ENCODE assay signal across 10 mouse cellular contexts in the genomic region with DNA sequence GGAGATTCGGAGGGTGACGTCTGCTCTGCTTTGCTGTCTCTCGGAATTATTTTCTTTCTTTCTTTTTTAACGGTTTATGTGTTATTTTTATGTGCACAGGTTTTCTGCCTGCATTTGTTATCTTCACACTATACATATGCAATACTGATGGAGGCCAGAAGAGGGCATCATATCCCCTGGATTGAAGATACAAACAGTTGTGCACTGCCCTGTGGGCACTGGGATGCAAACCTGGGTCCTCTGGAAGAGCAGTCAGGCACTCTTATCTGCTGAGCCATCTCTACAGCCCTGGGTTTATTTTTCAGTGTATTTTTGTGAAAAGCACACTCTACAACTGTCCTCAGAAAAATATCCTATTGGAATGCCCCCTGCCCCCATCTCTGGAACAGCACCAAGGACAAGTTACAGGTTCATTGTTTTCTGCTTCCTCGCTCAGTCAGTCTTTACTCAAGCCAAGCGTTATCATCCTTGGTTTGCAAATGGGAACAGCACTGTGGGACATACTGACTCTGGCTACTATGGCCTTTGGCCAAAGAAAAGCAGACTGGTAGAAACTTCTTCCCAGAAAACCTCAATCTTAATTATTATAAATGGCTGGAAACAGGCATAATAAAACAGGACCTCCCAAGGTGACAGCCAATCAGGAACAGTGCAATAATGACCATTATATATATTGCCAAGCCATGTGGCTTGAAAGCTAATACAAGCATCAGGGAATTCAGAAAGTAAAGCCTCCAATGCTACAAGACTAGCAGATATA.
DNase-seq lines count a peak whose midpoint lies in the region; ATAC-seq and TF ChIP-seq lines count a peak whose summit lies in the region.
"Had no signal": no experiment of that assay in that cellular context is flagged by ENCODE, and none has a peak within 500 bp of the region (broad histone marks: within the 10 kb centered on the region; RNA-seq: fewer than 3 reads in every experiment).

No protein-coding gene starts in this region.

- H3K9ac ChIP-seq in lung, embryonic 14.5 days, result no peak overlapping the region
- no peak overlapping the region for H3K9ac ChIP-seq in liver, postnatal 0 days (replicated peaks)
- H3K9ac ChIP-seq: embryonic facial prominence, embryonic 13.5 days; limb, embryonic 12.5 days had no signal

- H3K9me3 ChIP-seq in lung, embryonic 14.5 days (ENCODE audit: low read depth, low read length), result no peaks in the 10 kb centered on the region
- no peaks in the 10 kb centered on the region for H3K9me3 ChIP-seq in liver, postnatal 0 days (ENCODE audit: low read length)
- no peaks in the 10 kb centered on the region for H3K9me3 ChIP-seq in hindbrain, embryonic 10.5 days
- H3K9me3 ChIP-seq: embryonic facial prominence, embryonic 13.5 days; limb, embryonic 12.5 days had no signal

- no peak for TF ChIP-seq EP300 in liver, postnatal 0 days (IDR thresholded peaks at IDR 0.05; ENCODE audit: low read depth)

- H3K36me3 ChIP-seq in lung, embryonic 14.5 days (ENCODE audit: insufficient read depth), result no peaks in the 10 kb centered on the region
- H3K36me3 ChIP-seq in liver, postnatal 0 days (replicated peaks; ENCODE audit: insufficient read depth, low read length), result no peaks in the 10 kb centered on the region
- H3K36me3 ChIP-seq in hindbrain, embryonic 10.5 days, result no peaks in the 10 kb centered on the region
- H3K36me3 ChIP-seq: embryonic facial prominence, embryonic 13.5 days; limb, embryonic 12.5 days had no signal

- peak; percentile 45 for TF ChIP-seq CTCF in lung, embryonic 14.5 days (IDR thresholded peaks at IDR 0.05; ENCODE audit: low read depth)
- no peak for TF ChIP-seq CTCF in lung, adult 2 months (IDR thresholded peaks at IDR 0.05; ENCODE audit: insufficient read depth, low read length)
- peak; percentile 45 for TF ChIP-seq CTCF in liver, postnatal 0 days (IDR thresholded peaks at IDR 0.05; ENCODE audit: low read depth)

- peak; percentile 73 for DNase-seq in lung, embryonic 14.5 days
- no peak for DNase-seq in lung, adult 2 months
- DNase-seq in ES-CJ7 (ENCODE audit: low read depth, low spot score) (peak; percentile 44), ZHBTc4 (ENCODE audit: low read depth, low spot score) (peak; percentile 51)
- no peak for DNase-seq in liver, postnatal 0 days
- no peak for DNase-seq in spleen, postnatal 36 days (ENCODE audit: low spot score in 2 of 2)
- no peak for DNase-seq in hindbrain, embryonic 10.5 days (ENCODE audit: low spot score)
- DNase-seq: gastrocnemius, postnatal 10 days had no signal

- ATAC-seq in lung, embryonic 14.5 days (ENCODE audit: insufficient read depth), result peak; percentile 66; the same call in 1 of the 2 replicates
- no peak for ATAC-seq in liver, postnatal 0 days

- H3K27me3 ChIP-seq in lung, embryonic 14.5 days (ENCODE audit: insufficient read depth, low read length), result no peaks in the 10 kb centered on the region
- H3K27me3 ChIP-seq in liver, postnatal 0 days (ENCODE audit: insufficient read depth, low read length), result no peaks in the 10 kb centered on the region
- H3K27me3 ChIP-seq in hindbrain, embryonic 10.5 days (ENCODE audit: insufficient read depth, poor library complexity, severe bottlenecking), result no peaks in the 10 kb centered on the region
- H3K27me3 ChIP-seq: embryonic facial prominence, embryonic 13.5 days had no signal

- H3K4me2 ChIP-seq in lung, embryonic 14.5 days, result no peak overlapping the region
- H3K4me2 ChIP-seq in liver, postnatal 0 days (ENCODE audit: low read depth, low read length), result no peak overlapping the region
- H3K4me2 ChIP-seq: embryonic facial prominence, embryonic 13.5 days; limb, embryonic 12.5 days had no signal

- WGBS in lung, embryonic 14.5 days, result 76% methylated on average over 6 of the region's 6 CpGs
- WGBS in lung, adult 2 months, result 84% methylated on average over 6 of the region's 6 CpGs
- WGBS in liver, postnatal 0 days (ENCODE audit: insufficient replicate concordance), result 85% methylated on average over 6 of the region's 6 CpGs
- WGBS in hindbrain, embryonic 10.5 days, result 92% methylated on average over 6 of the region's 6 CpGs

- TF ChIP-seq POLR2A in lung, adult 2 months (IDR thresholded peaks at IDR 0.05; ENCODE audit: borderline replicate concordance, extremely low read depth, low read depth, low read length), result no peak

- no peaks in the 10 kb centered on the region for H3K4me1 ChIP-seq in lung, embryonic 14.5 days (ENCODE audit: insufficient read depth)
- H3K4me1 ChIP-seq in lung, adult 2 months (ENCODE audit: control insufficient read depth, insufficient read depth, low read length), result no peaks in the 10 kb centered on the region
- H3K4me1 ChIP-seq in liver, postnatal 0 days (ENCODE audit: insufficient read depth), result no peaks in the 10 kb centered on the region
- H3K4me1 ChIP-seq in hindbrain, embryonic 10.5 days (replicated peaks), result peaks cover under 1% of the 10 kb centered on the region

- no peak overlapping the region for H3K4me3 ChIP-seq in lung, embryonic 14.5 days (ENCODE audit: low read depth, low read length)
- H3K4me3 ChIP-seq in lung, adult 2 months (replicated peaks; ENCODE audit: extremely low read depth, low read depth, low read length), result no peak overlapping the region
- no peak overlapping the region for H3K4me3 ChIP-seq in liver, postnatal 0 days (ENCODE audit: low read depth, low read length)
- no peak overlapping the region for H3K4me3 ChIP-seq in hindbrain, embryonic 10.5 days
- H3K4me3 ChIP-seq: embryonic facial prominence, embryonic 13.5 days; limb, embryonic 12.5 days had no signal

- no peak overlapping the region for H3K27ac ChIP-seq in lung, embryonic 14.5 days (ENCODE audit: low read depth)
- no peak overlapping the region for H3K27ac ChIP-seq in liver, postnatal 0 days (ENCODE audit: low read depth)
- H3K27ac ChIP-seq in hindbrain, embryonic 10.5 days, result no peak overlapping the region
- H3K27ac ChIP-seq: embryonic facial prominence, embryonic 13.5 days; limb, embryonic 12.5 days had no signal

Comparison
In these comparisons a context has a peak if more than half of its experiments do, and no peak if none do; other contexts are left out.
1. DNase-seq: peak in lung, embryonic 14.5 days (single experiment), ES-CJ7 (single experiment) and ZHBTc4 (single experiment); none in lung, adult 2 months (single experiment), liver, postnatal 0 days (single experiment), spleen, postnatal 36 days (0 of 2) and hindbrain, embryonic 10.5 days (single experiment).